In genomic region chr2:101289168-101289567, GRCm38 (mm10) we compare ENCODE assay signal across 9 mouse cellular contexts.
A peak's percentile ranks its signal among the peaks of the same experiment; 100 is the strongest.
DNase-seq lines count a peak whose midpoint lies in the region; ATAC-seq lines count a peak whose summit lies in the region.
"Had no signal": no experiment of that assay in that cellular context is flagged by ENCODE, and none has a peak within 500 bp of the region (broad histone marks: within the 10 kb centered on the region; RNA-seq: fewer than 3 reads in every experiment).

No protein-coding gene starts in this region.

- no peak for ATAC-seq in hindbrain, embryonic 14.5 days (ENCODE audit: low FRiP score)
- ATAC-seq in hindbrain, embryonic 16.5 days: no peak
- ATAC-seq: midbrain, embryonic 13.5 days had no signal

- no peaks in the 10 kb centered on the region for H3K9me3 ChIP-seq in hindbrain, embryonic 14.5 days (ENCODE audit: control insufficient read depth, low read length)
- H3K9me3 ChIP-seq in hindbrain, embryonic 16.5 days (ENCODE audit: control insufficient read depth, low read length): no peaks in the 10 kb centered on the region
- no peaks in the 10 kb centered on the region for H3K9me3 ChIP-seq in embryonic facial prominence, embryonic 10.5 days
- H3K9me3 ChIP-seq: midbrain, embryonic 13.5 days had no signal

- no peaks in the 10 kb centered on the region for H3K4me1 ChIP-seq in hindbrain, embryonic 14.5 days (replicated peaks; ENCODE audit: control insufficient read depth, insufficient read depth, low read length)
- H3K4me1 ChIP-seq in hindbrain, embryonic 16.5 days (ENCODE audit: control insufficient read depth, insufficient read depth, low read depth, low read length): no peaks in the 10 kb centered on the region
- H3K4me1 ChIP-seq in embryonic facial prominence, embryonic 10.5 days: no peaks in the 10 kb centered on the region
- H3K4me1 ChIP-seq: midbrain, embryonic 13.5 days had no signal

- no peaks in the 10 kb centered on the region for H3K27me3 ChIP-seq in hindbrain, embryonic 14.5 days (ENCODE audit: control insufficient read depth, insufficient read depth, low read length)
- no peaks in the 10 kb centered on the region for H3K27me3 ChIP-seq in hindbrain, embryonic 16.5 days (replicated peaks; ENCODE audit: control insufficient read depth, insufficient read depth, low read length)
- H3K27me3 ChIP-seq in embryonic facial prominence, embryonic 10.5 days (replicated peaks; ENCODE audit: low read depth, poor library complexity, severe bottlenecking): no peaks in the 10 kb centered on the region
- H3K27me3 ChIP-seq: midbrain, embryonic 13.5 days had no signal

- no peak overlapping the region for H3K9ac ChIP-seq in hindbrain, embryonic 14.5 days
- no peak overlapping the region for H3K9ac ChIP-seq in hindbrain, embryonic 16.5 days (ENCODE audit: low read depth, low read length)
- H3K9ac ChIP-seq: midbrain, embryonic 13.5 days had no signal

- 35% methylated on average over 2 of the region's 2 CpGs for WGBS in hindbrain, embryonic 14.5 days
- 36% methylated on average over 2 of the region's 2 CpGs for WGBS in hindbrain, embryonic 16.5 days
- WGBS in embryonic facial prominence, embryonic 10.5 days: 29% methylated on average over 2 of the region's 2 CpGs

- no peak overlapping the region for H3K4me3 ChIP-seq in hindbrain, embryonic 14.5 days (replicated peaks; ENCODE audit: low read length)
- H3K4me3 ChIP-seq in hindbrain, embryonic 16.5 days (ENCODE audit: low read length): no peak overlapping the region
- no peak overlapping the region for H3K4me3 ChIP-seq in embryonic facial prominence, embryonic 10.5 days
- H3K4me3 ChIP-seq: erythroblast, embryonic 14.5 days; midbrain, embryonic 13.5 days had no signal

- H3K4me2 ChIP-seq in hindbrain, embryonic 14.5 days (replicated peaks): no peak overlapping the region
- H3K4me2 ChIP-seq in hindbrain, embryonic 16.5 days (ENCODE audit: low read length): no peak overlapping the region
- H3K4me2 ChIP-seq: midbrain, embryonic 13.5 days had no signal

- H3K27ac ChIP-seq in hindbrain, embryonic 14.5 days: no peak overlapping the region
- H3K27ac ChIP-seq in hindbrain, embryonic 16.5 days (ENCODE audit: low read depth, low read length): no peak overlapping the region
- H3K27ac ChIP-seq in embryonic facial prominence, embryonic 10.5 days (replicated peaks): no peak overlapping the region
- H3K27ac ChIP-seq: midbrain, embryonic 13.5 days had no signal

- peak; percentile 35 for DNase-seq in hindbrain, embryonic 14.5 days (ENCODE audit: low spot score)
- DNase-seq in thymus, postnatal 14 days: peak; percentile 28
- DNase-seq in thymus, adult 18-20 months: no peak
- peak; percentile 24 for DNase-seq in embryonic facial prominence, embryonic 10.5 days (ENCODE audit: low spot score)
- DNase-seq in right cerebral cortex, postnatal 10 days (ENCODE audit: low spot score in 2 of 2): no peak
- DNase-seq in Muller cell, postnatal 12 days (ENCODE audit: inconsistent ontology term): no peak

- H3K36me3 ChIP-seq in hindbrain, embryonic 14.5 days (replicated peaks; ENCODE audit: control insufficient read depth, insufficient read depth): no peaks in the 10 kb centered on the region
- no peaks in the 10 kb centered on the region for H3K36me3 ChIP-seq in hindbrain, embryonic 16.5 days (ENCODE audit: control insufficient read depth, insufficient read depth, low read length)
- no peaks in the 10 kb centered on the region for H3K36me3 ChIP-seq in embryonic facial prominence, embryonic 10.5 days (replicated peaks)
- H3K36me3 ChIP-seq: midbrain, embryonic 13.5 days had no signal

Comparison
In these comparisons a context has a peak if more than half of its experiments do, and no peak if none do; other contexts are left out.
1. DNase-seq: peak in hindbrain, embryonic 14.5 days (single experiment), thymus, postnatal 14 days (single experiment) and embryonic facial prominence, embryonic 10.5 days (single experiment); none in thymus, adult 18-20 months (0 of 2), right cerebral cortex, postnatal 10 days (0 of 2) and Muller cell, postnatal 12 days (single experiment).